Mouse (Mus musculus) left cerebral cortex, postnatal 4 days (tissue): ENCODE results near the gene Tmem231. TPM values are rescaled to one million over a fixed set of nuclear protein-coding genes. Genes with fewer than 3 reads are reported as not detected.
"Not testable (repeated sequence)": the region's sequence is repeated elsewhere in the genome, so short reads cannot be mapped to it uniquely, and the experiment has no call there.

Experiments used
- DNase-seq: peaks from one replicate; pipeline ENCODE4 v3.0.0-alpha.2; 2022
- intact Hi-C: fragments of 180-260 bp; cut with DNase I; formaldehyde crosslinking; loops from one replicate; pipeline ENCODE4 v1.15.1; 2025
- total RNA-seq, 2 experiments: library from RNA; stranded (reverse); gene quantifications; 2 replicates each; pipeline ENCODE4 v1.2.3; 2021

Gene Tmem231
- total RNA-seq, 2 experiments from 2014 or later, result 11.6 to 11.9 TPM

DNA sequence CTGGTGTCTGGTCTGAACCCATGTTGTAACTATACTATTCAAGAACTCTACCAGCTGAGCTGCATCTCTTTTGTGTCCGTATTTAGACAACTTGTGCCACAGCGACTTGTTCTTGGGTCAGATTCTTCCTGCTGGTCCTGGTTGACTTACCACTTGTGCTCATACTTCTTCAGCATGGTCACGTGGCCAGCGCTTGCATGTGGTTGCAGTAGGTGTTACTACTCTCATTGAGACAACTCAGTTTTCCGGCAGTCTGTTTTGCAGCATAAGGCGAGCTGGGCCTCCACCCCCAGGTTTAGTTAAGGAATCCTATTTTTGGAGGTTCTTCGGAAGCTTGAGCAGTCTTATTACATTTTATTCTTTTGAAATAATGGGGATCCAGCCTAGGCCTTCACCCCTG lies 17.6 kb upstream of the Tmem231 start:
- intact Hi-C loops, result no loop called here
- DNase-seq, result no peak

DNA sequence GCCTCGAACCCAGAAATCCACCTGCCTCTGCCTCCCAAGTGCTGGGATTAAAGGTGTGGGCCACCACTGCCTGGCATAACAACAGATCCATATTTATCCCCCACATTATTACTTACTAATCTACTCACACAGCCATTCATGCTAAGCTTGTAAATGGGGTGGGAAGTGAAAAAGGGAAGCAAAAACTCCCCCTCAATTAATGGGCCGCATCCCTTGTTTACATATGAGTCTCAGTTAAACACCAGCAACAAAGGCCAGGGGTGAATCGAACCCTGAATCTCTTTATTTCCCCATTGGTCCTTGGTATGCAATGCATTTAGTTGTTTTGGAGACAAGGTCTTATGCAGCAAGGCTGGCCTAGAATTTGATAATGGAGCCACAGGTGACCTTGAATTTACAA lies 17.2 kb upstream of the Tmem231 start:
- DNase-seq, result no peak
- intact Hi-C loops, result no loop called here

DNA sequence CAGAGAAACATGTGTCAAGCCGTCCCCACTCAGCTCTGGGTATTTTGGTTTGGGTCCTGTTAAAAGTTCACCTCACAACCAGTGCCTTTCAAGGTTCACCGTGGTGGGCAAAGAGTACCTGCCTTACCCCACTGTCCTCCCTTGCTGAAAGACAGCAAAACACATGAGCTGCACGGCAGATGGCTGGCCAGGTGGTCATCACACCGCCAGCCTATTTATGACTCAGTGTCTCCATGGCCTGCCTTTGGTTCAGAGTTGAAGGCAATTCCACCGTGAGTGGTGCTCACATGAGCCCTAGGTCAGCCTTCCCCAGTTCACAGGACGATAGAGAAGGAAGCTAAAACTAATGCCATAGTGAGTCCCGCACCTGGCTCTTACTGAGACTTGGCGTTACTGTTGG lies 14.3 kb upstream of the Tmem231 start:
- DNase-seq, result no peak
- intact Hi-C loops, result no loop called here

DNA sequence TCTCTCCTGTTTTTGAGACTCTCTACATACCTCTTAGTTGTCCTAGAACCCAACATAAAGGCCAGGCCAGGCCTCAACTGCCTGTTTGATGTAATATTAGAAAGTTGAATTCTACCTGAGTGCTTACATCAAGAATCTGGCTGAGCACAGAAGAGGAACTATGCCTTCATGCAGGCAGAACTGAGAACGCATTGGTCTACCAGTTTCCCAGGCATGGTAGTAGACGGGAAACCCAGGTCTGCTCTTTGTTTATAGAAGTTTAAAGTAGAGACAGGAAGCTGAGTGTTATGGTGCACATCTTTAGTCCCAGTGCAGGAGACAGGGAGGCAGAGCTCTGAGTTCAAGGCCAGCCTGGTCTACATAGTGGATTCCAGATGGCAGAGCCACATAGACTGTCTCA lies 13.5 kb upstream of the Tmem231 start:
- intact Hi-C loops, result no loop called here
- DNase-seq, result no peak

DNA sequence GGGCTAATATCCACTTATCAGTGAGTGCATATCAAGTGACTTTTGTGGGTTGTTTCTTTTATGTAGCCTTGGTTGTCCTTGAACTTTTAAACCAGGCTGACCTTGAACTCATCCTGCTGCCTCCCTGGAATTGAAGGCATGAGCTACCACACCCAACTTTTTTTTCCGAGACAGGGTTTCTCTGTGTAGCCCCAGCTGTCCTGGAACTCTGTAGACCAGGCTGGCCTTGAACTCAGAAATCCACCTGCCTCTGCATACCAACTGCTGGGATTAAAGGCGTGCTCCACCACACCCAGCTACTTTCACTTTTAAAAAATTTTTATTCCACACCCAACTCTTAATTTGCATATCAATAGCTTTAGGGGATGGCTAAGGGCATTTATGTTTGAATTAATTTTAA lies 9.9 kb upstream of the Tmem231 start:
- DNase-seq, result no peak
- intact Hi-C loops, result no loop called here

DNA sequence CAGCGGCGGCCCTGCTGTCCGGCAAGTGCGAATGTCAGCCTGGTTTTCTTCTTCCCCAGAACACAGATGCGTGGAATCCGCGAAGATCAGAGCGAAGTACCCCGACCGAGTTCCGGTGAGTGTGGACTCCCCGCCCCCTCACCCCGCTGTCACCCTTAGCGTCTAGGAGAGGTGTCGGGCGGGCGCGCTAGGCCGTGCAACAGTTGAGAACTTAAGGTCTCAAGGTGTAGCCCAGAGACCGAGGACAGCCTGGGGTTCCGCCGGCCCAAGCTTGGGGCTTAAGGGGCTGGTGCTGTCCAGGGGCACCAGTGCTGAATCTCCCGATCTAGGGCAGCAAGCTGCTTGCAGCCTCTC lies 7.4 kb upstream of the Tmem231 start:
- DNase-seq, result peak; percentile 24
- intact Hi-C loops, result no loop called here

DNA sequence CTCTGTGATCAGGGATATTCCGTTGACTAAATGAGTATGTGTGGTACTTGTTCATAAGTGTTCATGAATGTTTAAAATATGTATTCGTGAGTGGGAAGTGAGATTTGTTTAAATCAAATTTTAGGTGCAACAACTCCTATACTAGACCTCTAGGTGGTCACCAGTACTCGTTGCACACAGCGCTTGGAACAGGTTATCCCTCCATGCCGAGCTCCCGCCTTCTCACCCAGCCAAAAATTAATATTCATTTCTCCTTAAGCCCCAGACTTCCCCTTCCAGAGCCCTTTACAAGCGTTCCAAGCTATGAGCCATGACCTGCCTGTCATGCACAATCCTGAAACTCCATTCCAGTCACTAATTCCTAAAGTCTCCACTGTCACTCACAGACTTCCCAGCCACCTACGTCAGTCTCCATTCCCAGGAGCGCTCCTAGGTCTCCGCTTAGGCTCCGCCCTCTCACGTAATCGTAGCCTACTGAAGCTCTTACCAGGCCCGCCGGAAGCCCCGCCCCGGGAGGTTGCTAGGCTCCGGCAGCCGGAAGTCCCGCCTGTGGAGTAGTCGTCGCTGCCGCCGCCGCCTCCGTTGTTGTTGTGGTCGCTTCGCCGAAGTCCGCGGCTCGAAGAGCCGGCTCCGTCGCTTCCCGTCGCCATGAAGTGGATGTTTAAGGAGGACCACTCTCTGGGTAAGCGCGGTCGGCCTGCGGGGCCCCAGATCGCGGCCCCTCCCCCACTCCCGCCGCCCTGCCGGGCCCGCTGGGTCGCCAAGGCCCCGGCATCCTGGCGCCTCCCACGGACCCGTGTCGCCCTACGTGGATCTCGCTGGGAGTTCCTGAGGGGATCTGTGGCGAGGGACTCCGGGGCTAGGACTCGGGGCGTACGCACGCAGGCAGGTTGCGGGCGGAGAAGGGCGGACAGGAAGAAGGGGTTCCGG lies 6.8 kb upstream of the Tmem231 start, which contains the start of gene Gabarapl2:
Gabarapl2 (plus strand) TSS at position 533 of the 930 bp plus-strand sequence.
- peak; percentile 97 for DNase-seq
- intact Hi-C loops, result no loop called here

DNA sequence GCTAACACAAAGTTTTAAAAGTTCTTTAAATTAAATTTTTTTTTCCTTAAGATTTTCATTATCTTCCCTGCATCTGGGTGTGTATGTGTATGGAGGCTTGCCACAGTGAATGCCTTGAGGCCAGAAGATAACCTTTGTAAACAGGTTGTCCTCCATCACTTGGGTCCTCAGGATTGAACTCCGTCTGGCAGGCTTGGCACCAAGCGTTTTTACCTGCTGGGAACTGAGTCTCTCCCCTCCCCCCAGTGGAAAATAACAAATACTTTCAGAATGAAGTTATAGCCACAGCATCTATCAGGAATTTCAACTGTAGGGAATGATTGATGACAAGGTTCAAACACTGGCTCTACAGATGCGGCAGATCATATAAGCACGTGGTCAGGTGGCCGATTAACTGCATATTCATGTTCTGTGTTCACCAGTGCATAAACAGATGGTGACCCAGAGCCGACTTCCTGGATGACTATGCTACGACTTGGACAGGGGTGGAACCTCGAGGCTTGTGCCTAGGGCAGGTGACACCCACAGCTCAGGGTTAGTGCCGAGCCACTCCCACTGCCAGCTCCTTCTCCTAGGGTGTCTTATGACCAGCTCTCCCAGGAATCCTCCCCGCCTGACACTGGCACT lies 5.9 kb upstream of the Tmem231 start:
- intact Hi-C loops, result no loop called here
- peak; percentile 9 for DNase-seq

GRCm38 (mm10) chr8:111938076-111938985 lies 4.7 kb upstream of the Tmem231 start:
- intact Hi-C loops, DNase-seq: not testable (repeated sequence)

- intact Hi-C loops, result no loop called here
- no peak for DNase-seq
Measured at GRCm38 (mm10) chr8:111937184-111937583, 3.5 kb upstream of the Tmem231 start.

- DNase-seq, result no peak
- intact Hi-C loops, result no loop called here
Measured at GRCm38 (mm10) chr8:111934201-111934600, 520 bp upstream of the Tmem231 start.

GRCm38 (mm10) chr8:111932580-111933336 lies 923 bp downstream of the Tmem231 start:
- peak; percentile 65 for DNase-seq
- intact Hi-C loops, result no loop called here

DNA sequence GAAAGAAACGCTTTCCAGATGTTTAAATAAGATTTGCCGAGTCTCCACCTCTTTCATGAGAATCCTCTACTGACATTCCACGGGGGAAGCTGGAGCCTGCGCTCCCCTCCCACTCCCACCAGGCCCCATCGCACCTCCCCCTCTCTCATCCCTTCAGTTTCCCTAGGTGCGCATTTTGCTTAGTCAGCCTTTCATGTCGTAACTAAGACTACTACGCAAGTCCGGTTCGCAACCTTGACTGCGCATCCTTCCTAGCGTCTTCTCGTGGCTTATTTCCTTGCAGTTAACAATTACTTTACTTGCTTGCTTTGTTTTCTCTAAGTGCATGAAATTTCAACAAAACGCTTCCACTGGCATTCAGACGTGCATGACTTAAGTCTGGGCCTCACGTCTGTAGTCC lies 2.0 kb downstream of the Tmem231 start:
- DNase-seq, result no peak
- intact Hi-C loops, result no loop called here

- no peak for DNase-seq
- intact Hi-C loops, result no loop called here
Measured at GRCm38 (mm10) chr8:111929648-111930344, 3.9 kb downstream of the Tmem231 start.

GRCm38 (mm10) chr8:111924976-111925375 lies 8.7 kb downstream of the Tmem231 start:
- DNase-seq, result no peak
- intact Hi-C loops, result no loop called here

- intact Hi-C loops, result no loop called here
- DNase-seq, result peak; percentile 57
Measured at GRCm38 (mm10) chr8:111923383-111923804, 10.3 kb downstream of the Tmem231 start.

- no peak for DNase-seq
- intact Hi-C loops, result no loop called here
Measured at GRCm38 (mm10) chr8:111920971-111921370, 12.7 kb downstream of the Tmem231 start.

DNA sequence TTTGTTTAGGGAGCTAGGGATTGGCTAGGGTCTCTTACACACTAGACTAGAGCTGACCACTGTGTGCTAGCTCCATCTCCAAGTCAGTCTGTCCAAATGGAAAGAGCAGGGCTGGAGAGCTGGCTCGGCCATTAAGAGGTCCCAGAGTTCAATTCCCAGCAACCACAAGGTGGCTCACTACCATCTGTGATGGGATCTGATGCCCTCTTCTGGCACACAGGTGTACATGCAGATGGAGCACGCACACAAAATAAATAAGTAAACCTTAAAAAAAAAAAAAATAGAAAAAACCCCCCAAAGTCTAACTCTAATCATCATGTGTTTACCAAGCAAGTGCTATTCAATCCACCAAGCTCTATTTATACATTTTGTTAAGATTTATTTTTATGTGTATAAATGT lies 14.0 kb downstream of the Tmem231 start:
- intact Hi-C loops, result no loop called here

DNA sequence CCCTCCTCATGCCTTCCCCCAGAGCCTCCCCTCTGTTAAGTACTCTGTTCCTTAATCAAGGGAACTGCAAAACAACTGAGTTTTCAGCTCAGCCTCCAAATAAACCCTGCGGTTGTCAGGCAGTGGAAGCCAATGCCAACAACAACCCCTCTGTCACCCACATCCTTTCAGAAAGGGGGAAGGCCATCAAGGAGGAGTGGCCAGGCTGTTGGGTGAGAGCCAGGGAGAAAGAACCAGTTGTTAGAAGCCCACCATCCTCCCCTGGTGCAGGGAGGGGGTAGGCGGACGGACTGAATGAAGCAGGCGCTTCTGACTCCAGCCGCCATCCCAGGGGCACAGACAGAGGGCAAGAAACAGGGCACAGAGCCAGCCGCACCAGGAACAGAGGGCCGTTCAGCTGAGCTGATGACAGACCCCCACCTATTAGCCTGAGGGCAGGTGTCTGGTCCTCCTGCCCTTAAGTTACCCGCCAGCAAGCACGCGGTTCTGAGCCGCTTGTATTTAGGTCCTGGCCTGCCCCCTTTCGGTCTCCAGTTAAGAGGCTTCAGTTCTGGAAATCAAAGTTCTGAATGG lies 20.7 kb downstream of the Tmem231 start:
- intact Hi-C loops, result no loop called here
- DNase-seq, result peak; percentile 81

More for the DNA sequence above, 14.0 kb downstream of the Tmem231 start:
- no peak for DNase-seq
